Mouse (Mus musculus): Measurements from ENCODE around the gene Tro. TPM values are rescaled to one million over a fixed set of nuclear protein-coding genes. Genes with fewer than 3 reads are reported as not detected.

Gene Tro
- polyA plus RNA-seq (2012; rRNA removed), result 145 and 150 TPM in 2 replicates

DNA sequence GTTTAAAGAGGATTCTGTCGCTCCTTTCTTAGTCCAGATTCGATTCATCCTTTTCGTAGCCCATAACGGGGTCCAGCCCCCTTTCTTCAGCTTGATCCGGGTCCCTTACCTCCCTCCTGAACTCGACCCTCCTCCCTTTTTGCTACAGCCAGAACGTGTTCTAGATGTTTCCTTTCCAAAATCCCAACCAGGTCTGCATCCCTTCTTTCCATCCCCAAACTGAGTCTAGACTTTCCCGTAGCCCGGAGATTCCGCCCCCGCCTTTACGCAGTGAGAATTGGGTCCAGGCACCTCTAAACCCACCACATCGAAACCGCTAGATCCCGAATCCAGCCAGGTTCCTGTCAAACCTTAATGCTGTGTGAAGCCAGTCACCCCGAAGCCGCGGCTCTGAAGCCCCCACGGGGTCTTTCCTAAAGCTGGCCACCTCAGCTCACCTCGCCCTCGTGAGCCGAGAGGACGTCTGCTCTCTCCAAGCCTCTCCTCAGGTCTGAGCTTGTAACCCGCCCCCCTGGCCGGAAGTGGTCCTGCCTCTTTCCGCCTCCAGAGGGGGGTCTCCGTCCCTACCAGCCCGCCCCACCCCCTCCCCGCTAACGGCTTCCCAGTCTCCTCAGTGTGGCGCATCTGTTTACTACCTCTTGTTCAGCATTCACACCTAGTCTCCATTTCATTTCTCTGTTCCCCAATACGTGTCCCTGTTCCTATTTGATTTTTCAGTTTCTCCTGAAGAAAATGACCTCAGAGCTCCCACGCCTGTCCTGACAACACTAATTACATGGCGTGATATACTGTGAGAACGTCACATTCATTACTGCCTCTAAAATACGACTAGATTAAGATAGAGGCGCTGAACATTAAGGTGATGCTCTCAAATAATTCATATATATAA is at the start of gene Tro:
Gene Tro, minus strand, starts transcription at position 676 of the 889 bp plus-strand sequence.

Other genes starting within 250 kb of the Tro start
- 65.0 and 69.4 TPM in 2 replicates for gene Tmem29, start 198.4 kb downstream of the Tro start, polyA plus RNA-seq (2012; rRNA removed)
- 3.9 and 4.9 TPM in 2 replicates for gene Alas2, start 110.2 kb downstream of the Tro start, polyA plus RNA-seq (2012; rRNA removed)
- 7.6 and 9.0 TPM in 2 replicates for gene Pfkfb1, start 69.4 kb downstream of the Tro start, polyA plus RNA-seq (2012; rRNA removed)
- gene Apex2, start 67.7 kb downstream of the Tro start, polyA plus RNA-seq (2012; rRNA removed), result 19.9 and 21.1 TPM in 2 replicates
- 209 and 255 TPM in 2 replicates for gene Maged2, start 156.8 kb upstream of the Tro start, polyA plus RNA-seq (2012; rRNA removed)